Mouse (Mus musculus): ENCODE data around the gene Med10. TPM values are rescaled to one million over a fixed set of nuclear protein-coding genes. Genes with fewer than 3 reads are reported as not detected.

Med10 gene
- polyA plus RNA-seq (2015; fragmentation: Nextera tagmentation; extraction: Ambion mirVana) = 203 and 209 TPM in 2 replicates

- H3K4me1 ChIP-seq (replicated peaks) = no peaks in the 10 kb centered on the region
- no peaks in the 10 kb centered on the region for H3K9me3 ChIP-seq
- no peak for ATAC-seq (ENCODE audit: low read depth)
- H3K9ac ChIP-seq = no peak within 1 kb of the TSS
- WGBS = 79% methylated on average over 5 of the region's 5 CpGs
- no peak within 1 kb of the TSS for H3K27ac ChIP-seq (replicated peaks)
- H3K27me3 ChIP-seq = peaks cover 4% of the 10 kb centered on the region; the same call in 1 of the 2 replicates
- H3K4me2 ChIP-seq = no peak within 1 kb of the TSS
- no peak within 1 kb of the TSS for H3K4me3 ChIP-seq
- H3K36me3 ChIP-seq = no peaks in the 10 kb centered on the region
These were observed at the start of gene Med10 for GRCm38 (mm10) chr13:69802095-69802494. Med10 (plus strand) TSS chr13:69802395.

- 87% methylated on average over 2 of the region's 2 CpGs for WGBS
- ATAC-seq (ENCODE audit: low read depth) = no peak
- H3K9ac ChIP-seq = no peak overlapping the region
These were observed 49.3 kb upstream of the Med10 start for GRCm38 (mm10) chr13:69752875-69753274.

GRCm38 (mm10) chr13:69758979-69759378, 43.2 kb upstream of the Med10 start:
- no peak for ATAC-seq (ENCODE audit: low read depth)
- WGBS = 73% methylated on average over 6 of the region's 6 CpGs
- H3K4me3 ChIP-seq = no peak overlapping the region

More at GRCm38 (mm10) chr13:69752875-69753274, 49.3 kb upstream of the Med10 start:
- Histone ChIP-seq H3K27me3 (peaks cover 17% of the 10 kb centered on the region; the same call in 1 of the 2 replicates), H3K36me3 (no peaks in the 10 kb centered on the region), H3K4me1 (replicated peaks) (0 out of 2 replicates have a peak, but pooled peaks cover 6% of the 10 kb centered on the region), H3K4me2 (no peak overlapping the region), H3K4me3 (no peak overlapping the region), H3K9me3 (no peaks in the 10 kb centered on the region), H3K27ac (replicated peaks) (no peak overlapping the region)

GRCm38 (mm10) chr13:69761393-69761792, 40.8 kb upstream of the Med10 start:
- Histone ChIP-seq H3K4me3 (no peak overlapping the region), H3K27me3 (no peaks in the 10 kb centered on the region), H3K4me1 (replicated peaks) (no peaks in the 10 kb centered on the region), H3K9me3 (no peaks in the 10 kb centered on the region), H3K4me2 (no peak overlapping the region), H3K27ac (replicated peaks) (no peak overlapping the region), H3K9ac (no peak overlapping the region), H3K36me3 (no peaks in the 10 kb centered on the region)
- no peak for ATAC-seq (ENCODE audit: low read depth)
- 86% methylated on average over 10 of the region's 10 CpGs for WGBS

More at GRCm38 (mm10) chr13:69758979-69759378, 43.2 kb upstream of the Med10 start:
- no peak overlapping the region for H3K9ac ChIP-seq
- no peaks in the 10 kb centered on the region for H3K27me3 ChIP-seq
- H3K27ac ChIP-seq (replicated peaks) = no peak overlapping the region
- no peak overlapping the region for H3K4me2 ChIP-seq
- no peaks in the 10 kb centered on the region for H3K4me1 ChIP-seq (replicated peaks)
- no peaks in the 10 kb centered on the region for H3K9me3 ChIP-seq
- H3K36me3 ChIP-seq = no peaks in the 10 kb centered on the region

- Histone ChIP-seq H3K9ac (no peak overlapping the region), H3K36me3 (no peaks in the 10 kb centered on the region), H3K4me3 (no peak overlapping the region), H3K9me3 (no peaks in the 10 kb centered on the region), H3K27ac (replicated peaks) (no peak overlapping the region), H3K4me1 (replicated peaks) (no peaks in the 10 kb centered on the region), H3K27me3 (no peaks in the 10 kb centered on the region), H3K4me2 (no peak overlapping the region)
- no peak for ATAC-seq (ENCODE audit: low read depth)
- 65% methylated on average over 9 of the region's 9 CpGs for WGBS
These were observed 37.5 kb upstream of the Med10 start for GRCm38 (mm10) chr13:69764646-69765045.

- H3K36me3 ChIP-seq = no peaks in the 10 kb centered on the region
- H3K4me3 ChIP-seq = no peak overlapping the region
- H3K27ac ChIP-seq (replicated peaks) = no peak overlapping the region
- 88% methylated on average over 10 of the region's 10 CpGs for WGBS
- ATAC-seq (ENCODE audit: low read depth) = no peak
- H3K27me3 ChIP-seq = no peaks in the 10 kb centered on the region
- H3K9me3 ChIP-seq = no peaks in the 10 kb centered on the region
- no peak overlapping the region for H3K4me2 ChIP-seq
- H3K4me1 ChIP-seq (replicated peaks) = no peaks in the 10 kb centered on the region
- no peak overlapping the region for H3K9ac ChIP-seq
These were observed 34.0 kb upstream of the Med10 start for GRCm38 (mm10) chr13:69768152-69768551.

- Histone ChIP-seq H3K4me1 (replicated peaks) (no peaks in the 10 kb centered on the region), H3K27me3 (no peaks in the 10 kb centered on the region), H3K4me3 (no peak overlapping the region), H3K4me2 (no peak overlapping the region), H3K9ac (no peak overlapping the region), H3K36me3 (no peaks in the 10 kb centered on the region), H3K27ac (replicated peaks) (peak overlapping the region; percentile 54; the same call in 1 of the 2 replicates), H3K9me3 (no peaks in the 10 kb centered on the region)
- ATAC-seq (ENCODE audit: low read depth) = 0 out of 2 replicates have a peak, but pooled peaks have one; percentile 32
- WGBS = 75% methylated on average over 12 of the region's 12 CpGs
These were observed 31.4 kb upstream of the Med10 start for GRCm38 (mm10) chr13:69770538-69771456.

- H3K4me2 ChIP-seq = no peak overlapping the region
- H3K4me3 ChIP-seq = no peak overlapping the region
- H3K27ac ChIP-seq (replicated peaks) = no peak overlapping the region
- no peaks in the 10 kb centered on the region for H3K9me3 ChIP-seq
- H3K9ac ChIP-seq = no peak overlapping the region
- H3K36me3 ChIP-seq = no peaks in the 10 kb centered on the region
- 93% methylated on average over 4 of the region's 4 CpGs for WGBS
- no peaks in the 10 kb centered on the region for H3K27me3 ChIP-seq
- H3K4me1 ChIP-seq (replicated peaks) = no peaks in the 10 kb centered on the region
- no peak for ATAC-seq (ENCODE audit: low read depth)
These were observed 29.8 kb upstream of the Med10 start for GRCm38 (mm10) chr13:69772358-69772757.

- Histone ChIP-seq H3K9me3 (no peaks in the 10 kb centered on the region), H3K9ac (no peak overlapping the region), H3K4me1 (replicated peaks) (no peaks in the 10 kb centered on the region), H3K27me3 (no peaks in the 10 kb centered on the region), H3K27ac (replicated peaks) (no peak overlapping the region), H3K4me2 (no peak overlapping the region), H3K36me3 (no peaks in the 10 kb centered on the region), H3K4me3 (no peak overlapping the region)
- 91% methylated on average over 19 of the region's 19 CpGs for WGBS
- ATAC-seq (ENCODE audit: low read depth) = no peak
These were observed 24.0 kb upstream of the Med10 start for GRCm38 (mm10) chr13:69778221-69778620.

- Histone ChIP-seq H3K27me3 (no peaks in the 10 kb centered on the region), H3K36me3 (no peaks in the 10 kb centered on the region), H3K4me2 (no peak overlapping the region), H3K4me1 (replicated peaks) (peaks cover 14% of the 10 kb centered on the region), H3K27ac (replicated peaks) (no peak overlapping the region), H3K9ac (no peak overlapping the region), H3K9me3 (no peaks in the 10 kb centered on the region), H3K4me3 (no peak overlapping the region)
- ATAC-seq (ENCODE audit: low read depth) = no peak
- 73% methylated on average over 5 of the region's 5 CpGs for WGBS
These were observed 13.5 kb upstream of the Med10 start for GRCm38 (mm10) chr13:69788704-69789103.

- Histone ChIP-seq H3K36me3 (no peaks in the 10 kb centered on the region), H3K4me3 (no peak overlapping the region), H3K9me3 (no peaks in the 10 kb centered on the region), H3K4me1 (replicated peaks) (peaks cover 14% of the 10 kb centered on the region), H3K27me3 (no peaks in the 10 kb centered on the region), H3K4me2 (no peak overlapping the region), H3K27ac (replicated peaks) (no peak overlapping the region), H3K9ac (no peak overlapping the region)
- WGBS = 77% methylated on average over 1 of the region's 1 CpGs
- ATAC-seq (ENCODE audit: low read depth) = 0 out of 2 replicates have a peak, but pooled peaks have one; percentile 34
These were observed 10.4 kb upstream of the Med10 start for GRCm38 (mm10) chr13:69791814-69792213.

GRCm38 (mm10) chr13:69792541-69793009, 9.6 kb upstream of the Med10 start:
- Histone ChIP-seq H3K27ac (replicated peaks) (peak overlapping the region; percentile 28; the same call in 1 of the 2 replicates), H3K9me3 (no peaks in the 10 kb centered on the region), H3K36me3 (no peaks in the 10 kb centered on the region), H3K4me1 (replicated peaks) (peaks cover 14% of the 10 kb centered on the region), H3K4me2 (peak overlapping the region; percentile 36), H3K27me3 (no peaks in the 10 kb centered on the region), H3K9ac (0 out of 2 replicates have a peak overlapping the region, but pooled peaks have one; percentile 31), H3K4me3 (no peak overlapping the region)
- ATAC-seq (ENCODE audit: low read depth) = peak; percentile 81
- 20% methylated on average over 12 of the region's 12 CpGs for WGBS

All from neural tube, embryonic 13.5 days (tissue).